Mouse (Mus musculus): Measurements from ENCODE around the gene Rsc1a1. TPM values are rescaled to one million over a fixed set of nuclear protein-coding genes. Genes with fewer than 3 reads are reported as not detected.

Rsc1a1 gene
- polyA plus RNA-seq (2017; shearing (Covaris generic)), result not detected

DNA sequence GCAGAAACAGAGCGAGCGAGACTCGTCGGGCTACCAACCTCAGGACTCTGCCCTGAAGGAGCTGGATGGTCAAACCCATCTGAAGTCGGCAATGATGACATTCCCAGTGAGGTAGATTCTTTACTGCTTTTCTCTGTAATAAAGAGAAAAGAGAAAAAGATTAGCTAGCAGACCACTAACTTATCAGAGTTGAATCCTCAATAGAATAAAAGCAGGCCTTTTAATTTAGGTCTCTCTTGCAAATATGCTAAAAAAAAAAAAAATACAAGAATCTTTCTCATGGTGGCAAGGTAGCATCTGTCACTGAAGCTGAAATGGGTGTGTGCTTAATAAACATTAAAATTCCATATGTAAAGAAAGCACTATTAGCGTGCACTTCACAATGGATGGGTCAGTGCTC is at the start of gene Rsc1a1:
Gene Rsc1a1, minus strand, starts transcription at position 101 of the 400 bp plus-strand sequence.

GRCm38 (mm10) chr4:141722731-141723672 is 37.6 kb upstream of the Rsc1a1 start, which contains the start of gene Ddi2:
Ddi2 (minus strand) TSS chr4:141723419.

DNA sequence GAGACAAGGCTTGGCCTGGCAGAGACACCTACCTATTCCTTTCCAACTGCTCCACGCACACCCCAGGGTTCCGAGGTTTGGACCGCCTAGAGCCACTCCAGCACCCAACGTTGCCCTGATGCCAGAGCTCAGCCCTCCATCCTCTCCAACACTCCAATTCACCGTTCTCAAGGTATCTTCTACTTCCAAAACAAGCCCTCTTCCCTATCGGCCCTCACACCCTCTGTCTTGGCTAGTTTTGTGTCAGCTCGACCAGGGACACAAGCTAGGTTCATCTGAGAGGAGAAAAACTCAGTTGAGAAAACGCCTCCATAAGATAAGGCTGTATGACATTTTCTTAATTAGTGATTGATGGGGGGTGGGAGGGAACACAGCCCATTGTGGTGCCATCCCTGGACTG is 20.6 kb downstream of the Rsc1a1 start, which contains the start of gene Plekhm2:
Gene Plekhm2, minus strand, starts transcription at position 101 of the 400 bp plus-strand sequence.

Other genes starting within 250 kb of the Rsc1a1 start
- gene Srarp, start 249.5 kb downstream of the Rsc1a1 start, polyA plus RNA-seq (2017; shearing (Covaris generic)), result not detected
- 36.6 TPM for gene Zbtb17, start 240.9 kb downstream of the Rsc1a1 start, polyA plus RNA-seq (2017; shearing (Covaris generic))
- 40.6 TPM for gene Spen, start 147.0 kb downstream of the Rsc1a1 start, polyA plus RNA-seq (2017; shearing (Covaris generic))
- gene Fblim1, start 79.5 kb downstream of the Rsc1a1 start, polyA plus RNA-seq (2017; shearing (Covaris generic)), result 0.19 TPM
- 0.12 TPM for gene Tmem82, start 67.0 kb downstream of the Rsc1a1 start, polyA plus RNA-seq (2017; shearing (Covaris generic))
- gene Slc25a34, start 61.8 kb downstream of the Rsc1a1 start, polyA plus RNA-seq (2017; shearing (Covaris generic)), result not detected
- gene Plekhm2, start 20.7 kb downstream of the Rsc1a1 start, polyA plus RNA-seq (2017; shearing (Covaris generic)), result 11.3 TPM
- 25.9 TPM for gene Ddi2, start 37.8 kb upstream of the Rsc1a1 start, polyA plus RNA-seq (2017; shearing (Covaris generic))
- gene Agmat, start 61.1 kb upstream of the Rsc1a1 start, polyA plus RNA-seq (2017; shearing (Covaris generic)), result not detected
- 4.5 TPM for gene Dnajc16, start 105.3 kb upstream of the Rsc1a1 start, polyA plus RNA-seq (2017; shearing (Covaris generic))
- gene Casp9, start 108.0 kb upstream of the Rsc1a1 start, polyA plus RNA-seq (2017; shearing (Covaris generic)), result 18.5 TPM
- 0.47 TPM for gene Cela2a, start 140.6 kb upstream of the Rsc1a1 start, polyA plus RNA-seq (2017; shearing (Covaris generic))
- gene Ctrc, start 160.8 kb upstream of the Rsc1a1 start, polyA plus RNA-seq (2017; shearing (Covaris generic)), result not detected
- 114 TPM for gene Efhd2, start 189.3 kb upstream of the Rsc1a1 start, polyA plus RNA-seq (2017; shearing (Covaris generic))

All from CD4-positive, CD25-positive, alpha-beta regulatory T cell (primary cell).